Mouse (Mus musculus) hindbrain, embryonic 16.5 days (tissue): Measurements from ENCODE around the gene Ctnna3. TPM values are rescaled to one million over a fixed set of nuclear protein-coding genes. Genes with fewer than 3 reads are reported as not detected.

ENCODE experiments used
- ATAC-seq: fragments of 200-750 bp; cut with Nextera tagmentation; 2 replicates; pipeline ENCODE4 v1.8.0; 2017; ENCODE audit warnings: moderate TSS enrichment, moderate library complexity
- H3K27ac ChIP-seq: fragments of 300-500 bp; sonication (generic); 2 replicates; pipeline ENCODE4 v1.5.1; 2014; ENCODE audit warnings: low read depth, mild to moderate bottlenecking, control low read depth, low read length, moderate library complexity
- H3K27me3 ChIP-seq: fragments of 300-500 bp; sonication (generic); replicated peaks from 2 replicates; pipeline ENCODE4 v1.6.1; 2014; ENCODE audit warnings: low read length; ENCODE audit not compliant: control insufficient read depth, insufficient read depth
- H3K36me3 ChIP-seq: fragments of 300-500 bp; sonication (generic); 2 replicates; pipeline ENCODE4 v1.6.1; 2014; ENCODE audit warnings: mild to moderate bottlenecking, low read length, moderate library complexity, mixed read lengths; ENCODE audit not compliant: control insufficient read depth, insufficient read depth
- H3K4me1 ChIP-seq: fragments of 300-500 bp; sonication (generic); 2 replicates; pipeline ENCODE4 v1.6.1; 2014; ENCODE audit warnings: low read depth, low read length; ENCODE audit not compliant: control insufficient read depth, insufficient read depth
- H3K4me2 ChIP-seq: fragments of 300-500 bp; sonication (generic); 2 replicates; pipeline ENCODE4 v1.6.1; 2014; ENCODE audit warnings: mild to moderate bottlenecking, low read length, control low read depth, moderate library complexity
- H3K4me3 ChIP-seq: fragments of 300-500 bp; sonication (generic); 2 replicates; pipeline ENCODE4 v1.5.1; 2014; ENCODE audit warnings: mild to moderate bottlenecking, low read length, control low read depth, moderate library complexity
- H3K9ac ChIP-seq: fragments of 300-500 bp; sonication (generic); 2 replicates; pipeline ENCODE4 v1.6.1; 2014; ENCODE audit warnings: low read depth, mild to moderate bottlenecking, control low read depth, low read length, moderate library complexity
- H3K9me3 ChIP-seq: fragments of 300-500 bp; sonication (generic); 2 replicates; pipeline ENCODE4 v1.6.1; 2014; ENCODE audit warnings: mild to moderate bottlenecking, low read length, moderate library complexity; ENCODE audit not compliant: control insufficient read depth
- WGBS: fragments of 180-500 bp; shearing (Covaris S2); extraction: QIAGEN DNeasy Blood & Tissue Kit; methylation state at CpG from one replicate; pipeline ENCODE4 v1.1.7; 2014; 5-methylcytosine and 5-hydroxymethylcytosine counted together
- polyA plus RNA-seq: library from polyadenylated mRNA; unstranded; fragments of >200 nt; fragmentation: Nextera tagmentation; extraction: Ambion mirVana; gene quantifications from 2 replicates; pipeline ENCODE4 v1.2.1, GENCODE M21; 2015

The Ctnna3 gene
- polyA plus RNA-seq, 1 experiment from 2014 or later: 2.3 TPM

GRCm38 (mm10) chr10:63599417-63599816 is 169.5 kb downstream of the Ctnna3 start:
- Histone ChIP-seq H3K9ac (no peak overlapping the region), H3K4me1 (no peaks in the 10 kb centered on the region), H3K9me3 (no peaks in the 10 kb centered on the region), H3K27ac (no peak overlapping the region), H3K36me3 (no peaks in the 10 kb centered on the region), H3K4me2 (no peak overlapping the region), H3K27me3 (no peaks in the 10 kb centered on the region), H3K4me3 (no peak overlapping the region)
- 94% methylated on average over 5 of the region's 5 CpGs for WGBS
- ATAC-seq: no peak

GRCm38 (mm10) chr10:63601206-63601605 is 171.3 kb downstream of the Ctnna3 start:
- ATAC-seq: no peak
- no peaks in the 10 kb centered on the region for H3K4me1 ChIP-seq
- WGBS: 77% methylated on average over 2 of the region's 2 CpGs
- no peaks in the 10 kb centered on the region for H3K27me3 ChIP-seq
- H3K9me3 ChIP-seq: 0 out of 2 replicates have a peak, but pooled peaks cover 2% of the 10 kb centered on the region
- no peak overlapping the region for H3K9ac ChIP-seq
- no peak overlapping the region for H3K4me2 ChIP-seq
- H3K4me3 ChIP-seq: no peak overlapping the region
- no peaks in the 10 kb centered on the region for H3K36me3 ChIP-seq
- H3K27ac ChIP-seq: no peak overlapping the region

- no peak for ATAC-seq
- no peaks in the 10 kb centered on the region for H3K9me3 ChIP-seq
- H3K4me3 ChIP-seq: no peak overlapping the region
- no peak overlapping the region for H3K4me2 ChIP-seq
- H3K36me3 ChIP-seq: no peaks in the 10 kb centered on the region
- no peaks in the 10 kb centered on the region for H3K4me1 ChIP-seq
- no peaks in the 10 kb centered on the region for H3K27me3 ChIP-seq
- no peak overlapping the region for H3K9ac ChIP-seq
- H3K27ac ChIP-seq: no peak overlapping the region
- WGBS: 67% methylated on average over 1 of the region's 1 CpGs
These were observed 198.6 kb downstream of the Ctnna3 start for GRCm38 (mm10) chr10:63628546-63628945.

GRCm38 (mm10) chr10:63633915-63634314 is 204.0 kb downstream of the Ctnna3 start:
- H3K4me3 ChIP-seq: no peak overlapping the region
- H3K4me1 ChIP-seq: no peaks in the 10 kb centered on the region
- H3K4me2 ChIP-seq: no peak overlapping the region
- WGBS: 100% methylated on average over 1 of the region's 1 CpGs
- H3K27me3 ChIP-seq: no peaks in the 10 kb centered on the region
- no peaks in the 10 kb centered on the region for H3K9me3 ChIP-seq
- no peaks in the 10 kb centered on the region for H3K36me3 ChIP-seq
- H3K9ac ChIP-seq: no peak overlapping the region
- no peak overlapping the region for H3K27ac ChIP-seq
- ATAC-seq: no peak

- no peak overlapping the region for H3K4me2 ChIP-seq
- H3K36me3 ChIP-seq: no peaks in the 10 kb centered on the region
These were observed 208.1 kb downstream of the Ctnna3 start for GRCm38 (mm10) chr10:63637987-63638386.

GRCm38 (mm10) chr10:63647300-63647699 is 217.4 kb downstream of the Ctnna3 start:
- no peak overlapping the region for H3K4me2 ChIP-seq
- no peak overlapping the region for H3K27ac ChIP-seq
- no peak overlapping the region for H3K9ac ChIP-seq
- no peaks in the 10 kb centered on the region for H3K9me3 ChIP-seq
- H3K4me3 ChIP-seq: no peak overlapping the region
- WGBS: 16% methylated on average over 3 of the region's 3 CpGs
- H3K4me1 ChIP-seq: no peaks in the 10 kb centered on the region
- H3K27me3 ChIP-seq: no peaks in the 10 kb centered on the region
- no peaks in the 10 kb centered on the region for H3K36me3 ChIP-seq
- ATAC-seq: no peak

More at GRCm38 (mm10) chr10:63637987-63638386, 208.1 kb downstream of the Ctnna3 start:
- Histone ChIP-seq H3K4me1 (no peaks in the 10 kb centered on the region), H3K27me3 (no peaks in the 10 kb centered on the region), H3K9ac (no peak overlapping the region), H3K4me3 (no peak overlapping the region), H3K9me3 (no peaks in the 10 kb centered on the region), H3K27ac (no peak overlapping the region)
- ATAC-seq: no peak
- WGBS: 92% methylated on average over 5 of the region's 5 CpGs

- Histone ChIP-seq H3K27me3 (no peaks in the 10 kb centered on the region), H3K4me2 (no peak overlapping the region), H3K27ac (no peak overlapping the region), H3K9ac (no peak overlapping the region), H3K4me3 (no peak overlapping the region), H3K9me3 (no peaks in the 10 kb centered on the region), H3K4me1 (no peaks in the 10 kb centered on the region), H3K36me3 (no peaks in the 10 kb centered on the region)
- 68% methylated on average over 3 of the region's 3 CpGs for WGBS
- no peak for ATAC-seq
These were observed 220.4 kb downstream of the Ctnna3 start for GRCm38 (mm10) chr10:63650307-63650706.

GRCm38 (mm10) chr10:63652887-63653286 is 223.0 kb downstream of the Ctnna3 start:
- no peaks in the 10 kb centered on the region for H3K9me3 ChIP-seq
- H3K4me3 ChIP-seq: no peak overlapping the region
- no peaks in the 10 kb centered on the region for H3K36me3 ChIP-seq
- no peaks in the 10 kb centered on the region for H3K4me1 ChIP-seq
- 79% methylated on average over 9 of the region's 9 CpGs for WGBS
- H3K27ac ChIP-seq: no peak overlapping the region
- no peak overlapping the region for H3K4me2 ChIP-seq
- no peak overlapping the region for H3K9ac ChIP-seq
- H3K27me3 ChIP-seq: no peaks in the 10 kb centered on the region
- ATAC-seq: no peak

- 90% methylated on average over 3 of the region's 3 CpGs for WGBS
- Histone ChIP-seq H3K27ac (no peak overlapping the region), H3K4me3 (no peak overlapping the region), H3K4me1 (no peaks in the 10 kb centered on the region), H3K9me3 (no peaks in the 10 kb centered on the region), H3K36me3 (no peaks in the 10 kb centered on the region), H3K4me2 (no peak overlapping the region), H3K27me3 (no peaks in the 10 kb centered on the region), H3K9ac (no peak overlapping the region)
- no peak for ATAC-seq
These were observed 223.7 kb downstream of the Ctnna3 start for GRCm38 (mm10) chr10:63653571-63653970.

GRCm38 (mm10) chr10:63654560-63654959 is 224.7 kb downstream of the Ctnna3 start:
- Histone ChIP-seq H3K4me1 (no peaks in the 10 kb centered on the region), H3K4me3 (no peak overlapping the region), H3K4me2 (no peak overlapping the region), H3K36me3 (no peaks in the 10 kb centered on the region), H3K27ac (no peak overlapping the region), H3K9ac (no peak overlapping the region), H3K27me3 (no peaks in the 10 kb centered on the region), H3K9me3 (no peaks in the 10 kb centered on the region)
- ATAC-seq: no peak
- WGBS: 88% methylated on average over 5 of the region's 5 CpGs
